Mouse (Mus musculus): Measurements from ENCODE around the gene Gpam. TPM values are rescaled to one million over a fixed set of nuclear protein-coding genes. Genes with fewer than 3 reads are reported as not detected.
"Not testable (repeated sequence)": the region's sequence is repeated elsewhere in the genome, so short reads cannot be mapped to it uniquely, and the experiment has no call there.

The Gpam gene
- polyA plus RNA-seq, 1 experiment from 2014 or later: 24.7 TPM

DNA sequence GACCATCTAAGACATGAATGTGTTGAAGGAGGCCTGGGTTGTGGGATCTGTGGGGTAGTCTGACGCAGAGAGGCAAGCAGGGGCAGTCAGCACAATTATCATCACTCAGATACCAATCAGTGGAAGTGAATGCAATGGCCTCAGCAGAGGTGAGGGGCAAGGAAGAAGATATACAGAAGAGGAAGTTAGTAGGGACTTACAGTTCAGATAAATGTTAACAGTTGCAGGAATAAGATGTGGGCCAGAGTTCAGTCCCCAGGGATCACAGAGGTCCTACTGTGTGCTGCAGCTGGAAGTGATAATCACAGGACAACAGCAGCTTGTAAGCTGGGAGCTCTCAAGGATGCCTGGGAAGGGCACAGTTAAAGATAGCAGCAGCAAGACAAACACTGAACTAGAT, 37.1 kb upstream of the Gpam start:
- no peak overlapping the region for H3K4me3 ChIP-seq (replicated peaks; ENCODE audit: low read length)
- H3K4me1 ChIP-seq (replicated peaks; ENCODE audit: control insufficient read depth, insufficient read depth, low read length): no peaks in the 10 kb centered on the region
- no peaks in the 10 kb centered on the region for H3K36me3 ChIP-seq (ENCODE audit: control insufficient read depth, insufficient read depth)
- no peak for ATAC-seq
- H3K9ac ChIP-seq (replicated peaks; ENCODE audit: low read depth, low read length): no peak overlapping the region
- no peaks in the 10 kb centered on the region for H3K27me3 ChIP-seq (replicated peaks; ENCODE audit: control insufficient read depth, insufficient read depth, low read length)
- no peak overlapping the region for H3K27ac ChIP-seq (ENCODE audit: low read length)
- 85% methylated on average over 1 of the region's 1 CpGs for WGBS
- no peak overlapping the region for H3K4me2 ChIP-seq (ENCODE audit: low read length)
- no peaks in the 10 kb centered on the region for H3K9me3 ChIP-seq (ENCODE audit: control insufficient read depth, low read length)

DNA sequence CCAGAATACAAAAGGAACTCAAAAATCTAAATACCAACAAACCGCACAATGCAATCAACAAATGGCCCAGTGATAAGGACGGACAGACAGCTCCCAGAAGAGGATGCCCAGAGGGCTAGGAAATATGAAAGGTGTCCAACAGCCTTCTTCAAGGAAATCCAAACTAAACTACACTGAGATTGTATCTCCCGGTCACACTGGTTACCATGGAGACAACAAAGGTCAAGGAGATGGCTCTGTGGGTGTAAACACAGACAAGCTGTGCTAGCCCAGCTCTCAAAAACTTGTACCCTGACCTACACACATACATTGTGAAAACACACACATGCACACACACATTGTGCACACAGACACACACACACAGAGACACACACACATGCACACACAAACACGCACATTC, 35.2 kb upstream of the Gpam start:
- no peak overlapping the region for H3K4me2 ChIP-seq (ENCODE audit: low read length)
- ATAC-seq: no peak
- WGBS: 89% methylated on average over 4 of the region's 4 CpGs
- no peak overlapping the region for H3K4me3 ChIP-seq (replicated peaks; ENCODE audit: low read length)
- no peaks in the 10 kb centered on the region for H3K27me3 ChIP-seq (replicated peaks; ENCODE audit: control insufficient read depth, insufficient read depth, low read length)
- H3K27ac ChIP-seq (ENCODE audit: low read length): no peak overlapping the region
- no peaks in the 10 kb centered on the region for H3K36me3 ChIP-seq (ENCODE audit: control insufficient read depth, insufficient read depth)
- no peaks in the 10 kb centered on the region for H3K9me3 ChIP-seq (ENCODE audit: control insufficient read depth, low read length)
- no peak overlapping the region for H3K9ac ChIP-seq (replicated peaks; ENCODE audit: low read depth, low read length)
- H3K4me1 ChIP-seq (replicated peaks; ENCODE audit: control insufficient read depth, insufficient read depth, low read length): no peaks in the 10 kb centered on the region

DNA sequence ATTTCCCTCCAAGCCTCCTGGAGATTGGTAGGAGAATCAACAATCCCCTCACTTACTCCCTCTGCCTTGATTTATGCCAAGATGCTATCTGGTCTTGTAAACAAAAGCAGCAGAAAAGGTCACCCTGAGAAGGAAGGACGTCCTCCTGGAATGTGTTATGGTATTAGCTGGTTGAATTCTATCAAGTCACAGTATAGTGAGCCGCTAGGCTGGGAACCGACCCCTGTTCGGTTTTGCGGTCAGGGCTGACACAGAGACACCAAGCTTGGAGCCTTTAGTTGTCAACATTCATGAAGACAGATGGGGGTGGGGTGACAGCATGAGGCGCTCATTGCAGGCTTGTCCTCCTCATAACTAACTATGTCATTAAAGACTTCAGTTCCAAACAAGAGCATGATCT, 32.8 kb upstream of the Gpam start:
- no peak for ATAC-seq
- Histone ChIP-seq H3K4me2 (ENCODE audit: low read length) (no peak overlapping the region), H3K27ac (ENCODE audit: low read length) (no peak overlapping the region), H3K9me3 (ENCODE audit: control insufficient read depth, low read length) (no peaks in the 10 kb centered on the region), H3K27me3 (replicated peaks; ENCODE audit: control insufficient read depth, insufficient read depth, low read length) (no peaks in the 10 kb centered on the region), H3K4me3 (replicated peaks; ENCODE audit: low read length) (no peak overlapping the region), H3K36me3 (ENCODE audit: control insufficient read depth, insufficient read depth) (no peaks in the 10 kb centered on the region), H3K4me1 (replicated peaks; ENCODE audit: control insufficient read depth, insufficient read depth, low read length) (no peaks in the 10 kb centered on the region), H3K9ac (replicated peaks; ENCODE audit: low read depth, low read length) (no peak overlapping the region)
- WGBS: 93% methylated on average over 6 of the region's 6 CpGs

DNA sequence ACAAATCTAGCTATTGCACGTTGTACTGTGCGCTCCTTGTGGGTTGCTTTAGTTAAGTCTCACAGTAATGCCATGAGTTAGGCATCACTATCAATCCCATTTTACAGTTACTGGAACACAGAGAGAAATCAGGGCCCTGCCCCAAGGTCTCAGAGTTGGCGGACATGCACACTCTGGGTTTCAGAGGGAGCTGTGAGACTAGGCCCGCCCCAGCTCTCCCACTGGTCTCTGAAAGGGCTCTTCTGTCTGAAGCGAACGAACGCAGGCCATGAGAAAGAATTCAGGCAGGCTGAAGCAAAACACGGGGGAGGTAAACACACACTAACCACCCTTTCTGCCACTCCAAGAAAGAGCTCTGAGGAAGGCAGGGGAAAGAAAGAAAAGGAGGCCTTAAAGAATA, 31.6 kb upstream of the Gpam start:
- Histone ChIP-seq H3K4me2 (ENCODE audit: low read length) (no peak overlapping the region), H3K36me3 (ENCODE audit: control insufficient read depth, insufficient read depth) (no peaks in the 10 kb centered on the region), H3K9me3 (ENCODE audit: control insufficient read depth, low read length) (no peaks in the 10 kb centered on the region), H3K27ac (ENCODE audit: low read length) (no peak overlapping the region), H3K27me3 (replicated peaks; ENCODE audit: control insufficient read depth, insufficient read depth, low read length) (no peaks in the 10 kb centered on the region), H3K4me1 (replicated peaks; ENCODE audit: control insufficient read depth, insufficient read depth, low read length) (no peaks in the 10 kb centered on the region), H3K4me3 (replicated peaks; ENCODE audit: low read length) (no peak overlapping the region), H3K9ac (replicated peaks; ENCODE audit: low read depth, low read length) (no peak overlapping the region)
- ATAC-seq: no peak
- WGBS: 53% methylated on average over 8 of the region's 8 CpGs

DNA sequence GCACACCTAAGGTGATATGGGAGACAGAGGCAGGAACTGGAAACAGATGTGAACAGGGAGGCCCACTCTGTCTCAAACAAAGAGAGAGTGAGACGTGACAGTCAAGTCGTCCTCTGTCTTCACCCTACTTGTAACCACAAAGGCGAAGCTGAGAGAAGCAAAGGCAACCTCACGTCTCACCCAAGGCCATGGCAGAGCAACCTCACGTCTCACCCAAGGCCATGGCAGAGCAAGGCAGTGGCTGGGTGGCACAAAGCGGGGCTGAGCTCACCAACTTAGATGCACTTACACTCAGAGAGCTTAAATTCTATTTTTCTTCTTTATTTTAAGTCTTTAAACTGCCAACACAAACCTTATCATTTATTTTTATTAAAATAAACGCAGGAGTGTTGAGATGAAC, 30.0 kb upstream of the Gpam start:
- H3K27ac ChIP-seq (ENCODE audit: low read length): no peak overlapping the region
- H3K36me3 ChIP-seq (ENCODE audit: control insufficient read depth, insufficient read depth): no peaks in the 10 kb centered on the region
- no peak overlapping the region for H3K4me2 ChIP-seq (ENCODE audit: low read length)
- no peak for ATAC-seq
- no peak overlapping the region for H3K4me3 ChIP-seq (replicated peaks; ENCODE audit: low read length)
- no peaks in the 10 kb centered on the region for H3K4me1 ChIP-seq (replicated peaks; ENCODE audit: control insufficient read depth, insufficient read depth, low read length)
- H3K9ac ChIP-seq (replicated peaks; ENCODE audit: low read depth, low read length): no peak overlapping the region
- H3K27me3 ChIP-seq (replicated peaks; ENCODE audit: control insufficient read depth, insufficient read depth, low read length): no peaks in the 10 kb centered on the region
- H3K9me3 ChIP-seq (ENCODE audit: control insufficient read depth, low read length): no peaks in the 10 kb centered on the region
- WGBS: 88% methylated on average over 7 of the region's 7 CpGs

DNA sequence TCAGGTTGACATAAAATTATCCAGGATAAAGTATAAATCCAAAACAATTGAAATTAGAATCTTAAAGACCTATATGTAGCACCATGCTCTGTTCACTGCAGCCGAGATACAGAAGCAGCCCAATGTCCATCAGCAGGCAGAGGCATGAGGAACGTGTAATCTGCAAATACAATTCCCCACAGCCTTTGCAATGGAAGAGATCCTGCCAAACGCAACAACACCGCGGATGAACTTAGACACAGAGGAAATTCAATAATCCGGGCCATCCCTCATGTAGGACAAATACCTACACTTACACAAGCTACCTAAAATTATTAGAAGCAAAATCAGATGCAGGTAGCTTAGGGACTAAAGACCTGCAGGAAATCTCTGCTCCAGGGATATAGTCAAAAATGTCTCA, 25.9 kb upstream of the Gpam start:
- Histone ChIP-seq H3K27me3 (replicated peaks; ENCODE audit: control insufficient read depth, insufficient read depth, low read length) (no peaks in the 10 kb centered on the region), H3K9me3 (ENCODE audit: control insufficient read depth, low read length) (no peaks in the 10 kb centered on the region), H3K36me3 (ENCODE audit: control insufficient read depth, insufficient read depth) (no peaks in the 10 kb centered on the region), H3K9ac (replicated peaks; ENCODE audit: low read depth, low read length) (no peak overlapping the region), H3K4me3 (replicated peaks; ENCODE audit: low read length) (no peak overlapping the region), H3K4me2 (ENCODE audit: low read length) (no peak overlapping the region), H3K4me1 (replicated peaks; ENCODE audit: control insufficient read depth, insufficient read depth, low read length) (no peaks in the 10 kb centered on the region), H3K27ac (ENCODE audit: low read length) (no peak overlapping the region)
- 93% methylated on average over 6 of the region's 6 CpGs for WGBS
- no peak for ATAC-seq

DNA sequence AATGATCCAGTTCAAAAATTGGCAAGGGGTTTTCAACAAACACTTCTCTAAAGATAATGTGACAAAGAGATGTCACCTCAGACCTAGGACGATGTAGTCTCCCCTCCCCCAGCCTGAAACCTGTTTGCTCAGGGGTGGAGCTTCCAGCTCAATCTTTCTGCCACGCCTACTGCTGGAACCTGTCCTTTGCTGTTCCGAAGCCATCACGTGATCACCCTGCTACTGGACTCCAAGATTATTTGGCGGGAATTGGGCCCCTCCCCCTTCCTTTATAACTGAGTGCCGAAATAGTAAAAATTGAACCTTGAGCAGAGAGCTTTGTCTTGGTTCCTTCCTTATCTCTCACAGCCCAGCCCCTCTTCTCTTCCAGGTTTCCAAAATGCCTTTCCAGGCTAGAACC, 25.2 kb upstream of the Gpam start:
- H3K4me2 ChIP-seq (ENCODE audit: low read length); H3K36me3 ChIP-seq (ENCODE audit: control insufficient read depth, insufficient read depth); H3K9me3 ChIP-seq (ENCODE audit: control insufficient read depth, low read length); ATAC-seq; H3K9ac ChIP-seq (replicated peaks; ENCODE audit: low read depth, low read length); H3K4me1 ChIP-seq (replicated peaks; ENCODE audit: control insufficient read depth, insufficient read depth, low read length); H3K4me3 ChIP-seq (replicated peaks; ENCODE audit: low read length); H3K27me3 ChIP-seq (replicated peaks; ENCODE audit: control insufficient read depth, insufficient read depth, low read length); H3K27ac ChIP-seq (ENCODE audit: low read length): not testable (repeated sequence)
- WGBS: 75% methylated on average over 5 of the region's 6 CpGs

DNA sequence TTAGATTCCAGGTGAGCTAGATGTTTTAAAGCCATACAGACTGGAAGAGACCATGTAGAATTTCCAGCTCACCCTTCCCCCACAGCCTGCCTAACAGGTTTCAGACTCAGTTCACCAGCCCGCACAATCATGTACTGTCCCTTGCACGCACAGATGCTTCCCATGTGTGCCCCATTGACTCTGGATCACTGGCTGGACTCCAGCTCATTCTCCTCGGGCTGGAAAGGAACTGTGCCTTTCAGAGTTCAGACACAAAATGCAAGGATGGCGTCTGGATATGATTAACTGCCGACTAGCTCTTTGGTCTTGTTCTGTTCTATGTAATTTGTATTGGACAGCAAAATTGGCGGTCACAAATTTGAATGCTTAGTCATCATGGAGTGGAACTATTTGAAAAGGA, 22.6 kb upstream of the Gpam start:
- H3K4me1 ChIP-seq (replicated peaks; ENCODE audit: control insufficient read depth, insufficient read depth, low read length): peaks cover 1% of the 10 kb centered on the region
- no peak overlapping the region for H3K4me2 ChIP-seq (ENCODE audit: low read length)
- WGBS: 79% methylated on average over 6 of the region's 6 CpGs
- no peaks in the 10 kb centered on the region for H3K27me3 ChIP-seq (replicated peaks; ENCODE audit: control insufficient read depth, insufficient read depth, low read length)
- H3K9ac ChIP-seq (replicated peaks; ENCODE audit: low read depth, low read length): no peak overlapping the region
- ATAC-seq: no peak
- H3K9me3 ChIP-seq (ENCODE audit: control insufficient read depth, low read length): no peaks in the 10 kb centered on the region
- no peaks in the 10 kb centered on the region for H3K36me3 ChIP-seq (ENCODE audit: control insufficient read depth, insufficient read depth)
- H3K4me3 ChIP-seq (replicated peaks; ENCODE audit: low read length): no peak overlapping the region
- H3K27ac ChIP-seq (ENCODE audit: low read length): no peak overlapping the region

DNA sequence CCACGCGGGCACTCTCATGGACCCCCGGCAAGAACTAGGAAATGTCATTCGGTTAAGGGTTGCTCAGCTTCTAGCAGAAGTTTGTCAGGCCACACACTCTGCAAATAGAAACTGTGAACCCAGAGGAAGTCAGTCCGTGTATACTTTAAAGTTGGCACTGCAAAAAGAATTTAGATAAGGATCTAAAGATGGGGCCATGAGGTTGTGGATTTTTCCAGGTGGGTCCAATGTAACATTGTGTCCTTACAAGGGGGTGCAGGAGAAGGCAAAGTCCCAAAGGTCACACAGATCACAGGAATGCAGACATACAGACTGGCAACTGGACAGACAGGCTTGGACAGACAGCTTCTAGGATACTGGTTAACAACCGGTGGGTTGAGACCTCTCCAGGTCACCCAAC, 21.1 kb upstream of the Gpam start:
- 92% methylated on average over 6 of the region's 6 CpGs for WGBS

DNA sequence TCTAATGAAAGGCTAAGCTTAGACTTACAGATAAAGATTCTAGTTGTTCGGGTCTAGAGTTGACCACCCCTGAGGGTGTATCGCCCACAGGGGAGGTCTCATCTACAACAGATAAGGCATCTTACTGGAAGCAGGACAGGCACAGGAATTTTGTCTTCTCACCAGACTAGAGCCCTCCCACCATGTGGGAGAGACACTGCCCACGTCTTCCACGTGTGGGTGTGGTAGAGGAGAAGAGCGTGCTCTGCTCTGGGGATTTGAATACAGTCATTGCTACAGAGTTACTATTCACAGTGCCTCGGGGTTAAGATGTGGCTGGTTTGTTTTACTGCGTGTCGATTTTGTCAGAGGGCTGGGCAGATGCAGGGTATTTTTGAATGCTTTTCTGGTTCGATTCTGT, 20.5 kb upstream of the Gpam start:
- 79% methylated on average over 9 of the region's 9 CpGs for WGBS
- peaks cover 15% of the 10 kb centered on the region for H3K4me1 ChIP-seq (replicated peaks; ENCODE audit: control insufficient read depth, insufficient read depth, low read length)
- no peaks in the 10 kb centered on the region for H3K36me3 ChIP-seq (ENCODE audit: control insufficient read depth, insufficient read depth)
- ATAC-seq: no peak
- H3K4me2 ChIP-seq (ENCODE audit: low read length): no peak overlapping the region
- H3K27ac ChIP-seq (ENCODE audit: low read length): no peak overlapping the region
- H3K9ac ChIP-seq (replicated peaks; ENCODE audit: low read depth, low read length): no peak overlapping the region
- H3K27me3 ChIP-seq (replicated peaks; ENCODE audit: control insufficient read depth, insufficient read depth, low read length): no peaks in the 10 kb centered on the region
- H3K9me3 ChIP-seq (ENCODE audit: control insufficient read depth, low read length): no peaks in the 10 kb centered on the region
- H3K4me3 ChIP-seq (replicated peaks; ENCODE audit: low read length): no peak overlapping the region

More for the DNA sequence above, 21.1 kb upstream of the Gpam start:
- Histone ChIP-seq H3K4me2 (ENCODE audit: low read length) (no peak overlapping the region), H3K27me3 (replicated peaks; ENCODE audit: control insufficient read depth, insufficient read depth, low read length) (no peaks in the 10 kb centered on the region), H3K9ac (replicated peaks; ENCODE audit: low read depth, low read length) (no peak overlapping the region), H3K36me3 (ENCODE audit: control insufficient read depth, insufficient read depth) (no peaks in the 10 kb centered on the region), H3K4me3 (replicated peaks; ENCODE audit: low read length) (no peak overlapping the region), H3K4me1 (replicated peaks; ENCODE audit: control insufficient read depth, insufficient read depth, low read length) (peaks cover 15% of the 10 kb centered on the region), H3K27ac (ENCODE audit: low read length) (no peak overlapping the region), H3K9me3 (ENCODE audit: control insufficient read depth, low read length) (no peaks in the 10 kb centered on the region)
- ATAC-seq: no peak
